Mouse (Mus musculus): Measurements from ENCODE around the gene Haus4. TPM values are rescaled to one million over a fixed set of nuclear protein-coding genes. Genes with fewer than 3 reads are reported as not detected.

The Haus4 gene
- polyA plus RNA-seq, 1 experiment from 2014 or later: 56.0 TPM

- WGBS: 82% methylated on average over 8 of the region's 8 CpGs
- Histone ChIP-seq H3K4me1 (ENCODE audit: control insufficient read depth, insufficient read depth, low read length) (peaks cover 5% of the 10 kb centered on the region), H3K4me3 (ENCODE audit: low read length) (no peak overlapping the region), H3K9me3 (ENCODE audit: control insufficient read depth, low read length) (no peaks in the 10 kb centered on the region), H3K9ac (ENCODE audit: low read depth, low read length) (no peak overlapping the region), H3K27me3 (replicated peaks; ENCODE audit: control insufficient read depth, insufficient read depth, low read length) (no peaks in the 10 kb centered on the region), H3K36me3 (ENCODE audit: control insufficient read depth, insufficient read depth, low read length) (no peaks in the 10 kb centered on the region), H3K4me2 (ENCODE audit: low read depth, low read length) (no peak overlapping the region), H3K27ac (ENCODE audit: low read length) (no peak overlapping the region)
- no peak for ATAC-seq
These were observed 2.9 kb upstream of the Haus4 start for GRCm38 (mm10) chr14:54557330-54557729.

GRCm38 (mm10) chr14:54553454-54553974 is 902 bp downstream of the Haus4 start:
- peak overlapping the region; percentile 81 for H3K9ac ChIP-seq (ENCODE audit: low read depth, low read length)
- no peaks in the 10 kb centered on the region for H3K27me3 ChIP-seq (replicated peaks; ENCODE audit: control insufficient read depth, insufficient read depth, low read length)
- ATAC-seq: no peak
- H3K4me1 ChIP-seq (ENCODE audit: control insufficient read depth, insufficient read depth, low read length): peaks cover 5% of the 10 kb centered on the region
- peak overlapping the region; percentile 74 for H3K4me3 ChIP-seq (ENCODE audit: low read length)
- WGBS: 2% methylated on average over 21 of the region's 21 CpGs
- peak overlapping the region; percentile 93 for H3K27ac ChIP-seq (ENCODE audit: low read length)
- peaks cover 12% of the 10 kb centered on the region for H3K36me3 ChIP-seq (ENCODE audit: control insufficient read depth, insufficient read depth, low read length)
- peak overlapping the region; percentile 92 for H3K4me2 ChIP-seq (ENCODE audit: low read depth, low read length)
- no peaks in the 10 kb centered on the region for H3K9me3 ChIP-seq (ENCODE audit: control insufficient read depth, low read length)

GRCm38 (mm10) chr14:54544703-54545102 is 9.7 kb downstream of the Haus4 start:
- no peak overlapping the region for H3K4me2 ChIP-seq (ENCODE audit: low read depth, low read length)
- no peak for ATAC-seq
- no peaks in the 10 kb centered on the region for H3K9me3 ChIP-seq (ENCODE audit: control insufficient read depth, low read length)
- no peaks in the 10 kb centered on the region for H3K4me1 ChIP-seq (ENCODE audit: control insufficient read depth, insufficient read depth, low read length)
- H3K9ac ChIP-seq (ENCODE audit: low read depth, low read length): no peak overlapping the region
- H3K27me3 ChIP-seq (replicated peaks; ENCODE audit: control insufficient read depth, insufficient read depth, low read length): no peaks in the 10 kb centered on the region
- no peak overlapping the region for H3K4me3 ChIP-seq (ENCODE audit: low read length)
- no peak overlapping the region for H3K27ac ChIP-seq (ENCODE audit: low read length)
- 95% methylated on average over 5 of the region's 5 CpGs for WGBS
- peaks cover 12% of the 10 kb centered on the region; the same call in 1 of the 2 replicates for H3K36me3 ChIP-seq (ENCODE audit: control insufficient read depth, insufficient read depth, low read length)

- Histone ChIP-seq H3K9me3 (ENCODE audit: control insufficient read depth, low read length) (no peaks in the 10 kb centered on the region), H3K36me3 (ENCODE audit: control insufficient read depth, insufficient read depth, low read length) (no peaks in the 10 kb centered on the region), H3K27me3 (replicated peaks; ENCODE audit: control insufficient read depth, insufficient read depth, low read length) (no peaks in the 10 kb centered on the region), H3K4me1 (ENCODE audit: control insufficient read depth, insufficient read depth, low read length) (no peaks in the 10 kb centered on the region), H3K4me3 (ENCODE audit: low read length) (no peak overlapping the region), H3K9ac (ENCODE audit: low read depth, low read length) (no peak overlapping the region), H3K4me2 (ENCODE audit: low read depth, low read length) (no peak overlapping the region), H3K27ac (ENCODE audit: low read length) (no peak overlapping the region)
- WGBS: 72% methylated on average over 11 of the region's 11 CpGs
- no peak for ATAC-seq
These were observed 13.6 kb downstream of the Haus4 start for GRCm38 (mm10) chr14:54540771-54541170.

GRCm38 (mm10) chr14:54538580-54538979 is 15.8 kb downstream of the Haus4 start:
- H3K9ac ChIP-seq (ENCODE audit: low read depth, low read length): no peak overlapping the region
- no peaks in the 10 kb centered on the region for H3K36me3 ChIP-seq (ENCODE audit: control insufficient read depth, insufficient read depth, low read length)
- H3K27ac ChIP-seq (ENCODE audit: low read length): no peak overlapping the region
- no peak for ATAC-seq
- H3K9me3 ChIP-seq (ENCODE audit: control insufficient read depth, low read length): no peaks in the 10 kb centered on the region
- H3K4me3 ChIP-seq (ENCODE audit: low read length): no peak overlapping the region
- no peak overlapping the region for H3K4me2 ChIP-seq (ENCODE audit: low read depth, low read length)
- H3K27me3 ChIP-seq (replicated peaks; ENCODE audit: control insufficient read depth, insufficient read depth, low read length): no peaks in the 10 kb centered on the region
- H3K4me1 ChIP-seq (ENCODE audit: control insufficient read depth, insufficient read depth, low read length): no peaks in the 10 kb centered on the region
- WGBS: 88% methylated on average over 2 of the region's 2 CpGs

- Histone ChIP-seq H3K4me2 (ENCODE audit: low read depth, low read length) (no peak overlapping the region), H3K27me3 (replicated peaks; ENCODE audit: control insufficient read depth, insufficient read depth, low read length) (no peaks in the 10 kb centered on the region), H3K36me3 (ENCODE audit: control insufficient read depth, insufficient read depth, low read length) (no peaks in the 10 kb centered on the region), H3K9me3 (ENCODE audit: control insufficient read depth, low read length) (no peaks in the 10 kb centered on the region), H3K9ac (ENCODE audit: low read depth, low read length) (no peak overlapping the region), H3K27ac (ENCODE audit: low read length) (no peak overlapping the region), H3K4me3 (ENCODE audit: low read length) (no peak overlapping the region), H3K4me1 (ENCODE audit: control insufficient read depth, insufficient read depth, low read length) (peaks cover 13% of the 10 kb centered on the region)
- ATAC-seq: peak; percentile 81
- 16% methylated on average over 17 of the region's 17 CpGs for WGBS
These were observed 25.8 kb downstream of the Haus4 start for GRCm38 (mm10) chr14:54528446-54529111.

- Histone ChIP-seq H3K4me3 (ENCODE audit: low read length) (no peak overlapping the region), H3K36me3 (ENCODE audit: control insufficient read depth, insufficient read depth, low read length) (no peaks in the 10 kb centered on the region), H3K9me3 (ENCODE audit: control insufficient read depth, low read length) (no peaks in the 10 kb centered on the region), H3K4me1 (ENCODE audit: control insufficient read depth, insufficient read depth, low read length) (peaks cover 13% of the 10 kb centered on the region), H3K4me2 (ENCODE audit: low read depth, low read length) (peak overlapping the region; percentile 72; the same call in 1 of the 2 replicates), H3K27me3 (replicated peaks; ENCODE audit: control insufficient read depth, insufficient read depth, low read length) (no peaks in the 10 kb centered on the region), H3K9ac (ENCODE audit: low read depth, low read length) (no peak overlapping the region), H3K27ac (ENCODE audit: low read length) (no peak overlapping the region)
- WGBS: 26% methylated on average over 5 of the region's 5 CpGs
- ATAC-seq: peak; percentile 35; the same call in 1 of the 2 replicates
These were observed 26.4 kb downstream of the Haus4 start for GRCm38 (mm10) chr14:54528007-54528393.

GRCm38 (mm10) chr14:54527227-54528006 is 27.0 kb downstream of the Haus4 start:
- no peaks in the 10 kb centered on the region for H3K9me3 ChIP-seq (ENCODE audit: control insufficient read depth, low read length)
- no peaks in the 10 kb centered on the region for H3K27me3 ChIP-seq (replicated peaks; ENCODE audit: control insufficient read depth, insufficient read depth, low read length)
- H3K27ac ChIP-seq (ENCODE audit: low read length): no peak overlapping the region
- peak overlapping the region; percentile 66 for H3K9ac ChIP-seq (ENCODE audit: low read depth, low read length)
- peak overlapping the region; percentile 72 for H3K4me2 ChIP-seq (ENCODE audit: low read depth, low read length)
- peak overlapping the region; percentile 47 for H3K4me3 ChIP-seq (ENCODE audit: low read length)
- 2% methylated on average over 18 of the region's 18 CpGs for WGBS
- H3K4me1 ChIP-seq (ENCODE audit: control insufficient read depth, insufficient read depth, low read length): peaks cover 13% of the 10 kb centered on the region
- ATAC-seq: peak; percentile 72
- H3K36me3 ChIP-seq (ENCODE audit: control insufficient read depth, insufficient read depth, low read length): no peaks in the 10 kb centered on the region

GRCm38 (mm10) chr14:54523600-54523999 is 30.8 kb downstream of the Haus4 start:
- 36% methylated on average over 6 of the region's 6 CpGs for WGBS
- H3K4me1 ChIP-seq (ENCODE audit: control insufficient read depth, insufficient read depth, low read length): peaks cover 13% of the 10 kb centered on the region
- ATAC-seq: no peak
- H3K9ac ChIP-seq (ENCODE audit: low read depth, low read length): no peak overlapping the region
- H3K9me3 ChIP-seq (ENCODE audit: control insufficient read depth, low read length): no peaks in the 10 kb centered on the region
- no peak overlapping the region for H3K4me2 ChIP-seq (ENCODE audit: low read depth, low read length)
- H3K27me3 ChIP-seq (replicated peaks; ENCODE audit: control insufficient read depth, insufficient read depth, low read length): no peaks in the 10 kb centered on the region
- no peak overlapping the region for H3K27ac ChIP-seq (ENCODE audit: low read length)
- H3K36me3 ChIP-seq (ENCODE audit: control insufficient read depth, insufficient read depth, low read length): no peaks in the 10 kb centered on the region
- no peak overlapping the region for H3K4me3 ChIP-seq (ENCODE audit: low read length)
